Mouse (Mus musculus) cerebellum, adult 2 months (tissue): ENCODE results near the gene Gm17657.

Experiments
- CTCF ChIP-seq: fragments of 200-500 bp; IDR thresholded peaks from 2 replicates; pipeline ENCODE4 v1.5.1; 2011; ENCODE audit warnings: low read depth, mild to moderate bottlenecking, control low read depth, low read length, moderate library complexity, borderline replicate concordance; ENCODE audit not compliant: insufficient read depth
- POLR2A ChIP-seq: fragments of 200-500 bp; IDR thresholded peaks from 2 replicates; pipeline ENCODE4 v1.6.1; 2011; ENCODE audit warnings: low read length, control low read depth, borderline replicate concordance; ENCODE audit not compliant: insufficient read depth

DNA sequence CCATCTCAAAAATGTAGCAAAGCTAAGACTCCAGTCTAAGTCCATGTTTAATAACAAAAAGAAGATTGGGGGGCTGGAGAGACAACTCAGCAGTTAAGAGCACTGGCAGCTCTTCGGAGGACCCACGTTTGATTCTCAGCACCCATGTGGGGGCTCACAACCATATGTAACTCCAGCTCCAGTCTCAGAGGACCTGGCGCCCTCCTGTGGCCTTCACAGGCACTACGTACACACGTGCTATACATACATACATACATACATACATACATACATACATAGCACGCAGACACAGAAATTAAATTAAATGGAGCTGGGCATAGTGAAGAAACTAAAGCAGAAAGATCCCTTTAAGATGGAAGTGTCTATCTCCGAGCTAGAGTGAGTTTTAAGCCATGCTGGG, 66.8 kb downstream of the Gm17657 start:
- TF ChIP-seq CTCF = no peak
- no peak for TF ChIP-seq POLR2A
